Mouse (Mus musculus) heart, adult 2 months (tissue): ENCODE results near the gene Cant1. TPM values are rescaled to one million over a fixed set of nuclear protein-coding genes. Genes with fewer than 3 reads are reported as not detected.

Experiments used
- DNase-seq, 2 experiments: peaks; one replicate each; pipeline ENCODE4 v3.0.0; 2021
- H3K27ac ChIP-seq: fragments of 200-600 bp; 2 replicates; pipeline ENCODE4 v1.8.1; 2022
- H3K27me3 ChIP-seq: fragments of 200-500 bp; 2 replicates; pipeline ENCODE4 v1.6.1; 2012; ENCODE audit warnings: mild to moderate bottlenecking, low read length, inconsistent platforms, mixed read lengths; ENCODE audit not compliant: control insufficient read depth, insufficient read depth
- H3K36me3 ChIP-seq: fragments of 200-500 bp; 2 replicates; pipeline ENCODE4 v1.6.1; 2012; ENCODE audit warnings: low read length, inconsistent platforms; ENCODE audit not compliant: control insufficient read depth, insufficient read depth
- H3K4me1 ChIP-seq: fragments of 200-500 bp; 2 replicates; pipeline ENCODE4 v1.6.1; 2011; ENCODE audit warnings: low read length; ENCODE audit not compliant: control insufficient read depth, insufficient read depth
- H3K4me3 ChIP-seq: fragments of 200-600 bp; 2 replicates; pipeline ENCODE4 v1.8.1; 2022
- H3K79me2 ChIP-seq: fragments of 200-500 bp; replicated peaks from 2 replicates; pipeline ENCODE4 v1.6.1; 2012; ENCODE audit warnings: mild to moderate bottlenecking, inconsistent platforms, low read length, moderate library complexity, mixed read lengths; ENCODE audit not compliant: control insufficient read depth, insufficient read depth
- H3K9ac ChIP-seq: fragments of 200-500 bp; 2 replicates; pipeline ENCODE4 v1.6.1; 2012; ENCODE audit warnings: low read depth, mild to moderate bottlenecking, control low read depth, inconsistent platforms, low read length, mixed read lengths
- CTCF ChIP-seq: fragments of 200-600 bp; IDR thresholded peaks from 2 replicates; pipeline ENCODE4 v1.8.1; 2022; ENCODE audit warnings: antibody characterized with exemption, mild to moderate bottlenecking, moderate library complexity
- EP300 ChIP-seq: fragments of 200-500 bp; IDR thresholded peaks from 2 replicates; pipeline ENCODE4 v1.6.1; 2011; ENCODE audit warnings: low read depth, low read length, control low read depth; ENCODE audit not compliant: insufficient read depth
- POLR2A ChIP-seq: fragments of 200-500 bp; IDR thresholded peaks from 2 replicates; pipeline ENCODE4 v1.6.1; 2011; ENCODE audit warnings: mild to moderate bottlenecking, low read depth, low read length, control low read depth; ENCODE audit not compliant: insufficient read depth
- WGBS: fragments of 180-500 bp; shearing (Covaris S2); methylation state at CpG from one replicate; pipeline ENCODE4 v1.1.7; 2018; 5-methylcytosine and 5-hydroxymethylcytosine counted together
- intact Hi-C: fragments of 180-260 bp; cut with DNase I; formaldehyde crosslinking; loops from one replicate; pipeline ENCODE4 v1.15.1; 2025
- polyA plus RNA-seq: library from polyadenylated mRNA; depleted of rRNA; stranded (reverse); fragments of >200 nt; gene quantifications from 2 replicates; pipeline ENCODE4 v1.2.3, GENCODE M21; 2012
- total RNA-seq, 2 experiments: library from RNA; stranded (reverse); gene quantifications; 2 replicates each; pipeline ENCODE4 v1.2.3; 2021

Gene Cant1
- total and polyA plus RNA-seq, 3 experiments, result 17.7 to 21.6 (median 18.2) TPM

- Histone ChIP-seq H3K79me2 (no peaks in the 10 kb centered on the region), H3K27ac (peak overlapping the region; percentile 96), H3K4me1 (peaks cover 19% of the 10 kb centered on the region), H3K27me3 (no peaks in the 10 kb centered on the region), H3K4me3 (no peak overlapping the region), H3K9ac (no peak overlapping the region), H3K36me3 (no peaks in the 10 kb centered on the region; the same call in 1 of the 2 replicates)
- 95% methylated on average over 2 of the region's 2 CpGs for whole genome bisulfite sequencing
- intact Hi-C loops, result no loop called here
- no peak for TF ChIP-seq CTCF
- no peak for TF ChIP-seq POLR2A
- no peak for TF ChIP-seq EP300
- DNase-seq, result no peak
Observed at GRCm38 (mm10) chr11:118403183-118403582, 15.7 kb downstream of the Cant1 start.

- peak within 1 kb of the TSS; percentile 74 for H3K9ac ChIP-seq
- H3K36me3 ChIP-seq, result no peaks in the 10 kb centered on the region; the same call in 1 of the 2 replicates
- 9% methylated on average over 7 of the region's 7 CpGs for WGBS
- H3K27me3 ChIP-seq, result no peaks in the 10 kb centered on the region
- DNase-seq, result peak; percentile 72 to 79
- peak within 1 kb of the TSS; percentile 44 for H3K4me3 ChIP-seq
- intact Hi-C loops, result no loop called here
- no peaks in the 10 kb centered on the region for H3K79me2 ChIP-seq
- peak within 1 kb of the TSS; percentile 96 for H3K27ac ChIP-seq
- peak; percentile 93 for TF ChIP-seq POLR2A
- no peak for TF ChIP-seq EP300
- TF ChIP-seq CTCF, result peak; percentile 63
- peaks cover 19% of the 10 kb centered on the region for H3K4me1 ChIP-seq
Observed at GRCm38 (mm10) chr11:118401760-118402280, 17.1 kb downstream of the Cant1 start, which contains the start of gene Lgals3bp. Gene Lgals3bp (minus strand): TSS chr11:118402092.

GRCm38 (mm10) chr11:118401195-118401594, 17.7 kb downstream of the Cant1 start:
- Histone ChIP-seq H3K4me1 (peaks cover 18% of the 10 kb centered on the region), H3K79me2 (no peaks in the 10 kb centered on the region), H3K27me3 (no peaks in the 10 kb centered on the region), H3K36me3 (no peaks in the 10 kb centered on the region; the same call in 1 of the 2 replicates), H3K4me3 (peak overlapping the region; percentile 44), H3K9ac (peak overlapping the region; percentile 65), H3K27ac (peak overlapping the region; percentile 96)
- DNase-seq, result peak in 1 of 2 experiments; percentile 29
- TF ChIP-seq POLR2A, result no peak
- TF ChIP-seq CTCF, result no peak
- no peak for TF ChIP-seq EP300
- 56% methylated on average over 4 of the region's 4 CpGs for WGBS
- intact Hi-C loops, result no loop called here

GRCm38 (mm10) chr11:118400566-118400936, 18.3 kb downstream of the Cant1 start:
- H3K27me3 ChIP-seq, result no peaks in the 10 kb centered on the region
- 23% methylated on average over 6 of the region's 6 CpGs for WGBS
- no peaks in the 10 kb centered on the region for H3K79me2 ChIP-seq
- peak; percentile 51; the same call in 1 of the 2 replicates for TF ChIP-seq POLR2A
- TF ChIP-seq CTCF, result no peak
- H3K4me1 ChIP-seq, result peaks cover 18% of the 10 kb centered on the region
- peak overlapping the region; percentile 96 for H3K27ac ChIP-seq
- DNase-seq, result peak; percentile 53 to 54
- H3K4me3 ChIP-seq, result peak overlapping the region; percentile 44
- H3K36me3 ChIP-seq, result no peaks in the 10 kb centered on the region
- intact Hi-C loops, result no loop called here
- H3K9ac ChIP-seq, result peak overlapping the region; percentile 29; the same call in 1 of the 2 replicates

GRCm38 (mm10) chr11:118399891-118400565, 18.9 kb downstream of the Cant1 start:
- peak in 1 of 2 experiments; percentile 29 for DNase-seq
- H3K27me3 ChIP-seq, result no peaks in the 10 kb centered on the region
- no peaks in the 10 kb centered on the region for H3K79me2 ChIP-seq
- peak overlapping the region; percentile 96 for H3K27ac ChIP-seq
- 27% methylated on average over 5 of the region's 5 CpGs for WGBS
- peaks cover 18% of the 10 kb centered on the region for H3K4me1 ChIP-seq
- intact Hi-C loops, result no loop called here
- peak overlapping the region; percentile 29 for H3K9ac ChIP-seq
- H3K36me3 ChIP-seq, result no peaks in the 10 kb centered on the region
- TF ChIP-seq CTCF (no peak), EP300 (0 out of 2 replicates have a peak, but pooled peaks have one; percentile 29)
- H3K4me3 ChIP-seq, result peak overlapping the region; percentile 44

- DNase-seq, result no peak
- H3K27me3 ChIP-seq, result no peaks in the 10 kb centered on the region
- no peak for TF ChIP-seq EP300
- TF ChIP-seq CTCF, result no peak
- TF ChIP-seq POLR2A, result no peak
- H3K4me1 ChIP-seq, result peaks cover 13% of the 10 kb centered on the region
- intact Hi-C loops, result no loop called here
- H3K9ac ChIP-seq, result no peak overlapping the region
- no peak overlapping the region for H3K27ac ChIP-seq
- H3K79me2 ChIP-seq, result no peaks in the 10 kb centered on the region
- no peak overlapping the region for H3K4me3 ChIP-seq
- 93% methylated on average over 26 of the region's 26 CpGs for WGBS
- no peaks in the 10 kb centered on the region for H3K36me3 ChIP-seq
Observed at GRCm38 (mm10) chr11:118397806-118398530, 20.9 kb downstream of the Cant1 start.
